Mouse (Mus musculus): ENCODE results near the gene Lsp1. TPM values are rescaled to one million over a fixed set of nuclear protein-coding genes. Genes with fewer than 3 reads are reported as not detected.

Lsp1 gene
- 0.87 TPM for polyA plus RNA-seq (2014; fragmentation: Illumina TruSeq; extraction: RNeasy Lipid Tissue Mini Kit (QIAGEN cat#74804); ENCODE audit: low read depth, low replicate concordance)

DNA sequence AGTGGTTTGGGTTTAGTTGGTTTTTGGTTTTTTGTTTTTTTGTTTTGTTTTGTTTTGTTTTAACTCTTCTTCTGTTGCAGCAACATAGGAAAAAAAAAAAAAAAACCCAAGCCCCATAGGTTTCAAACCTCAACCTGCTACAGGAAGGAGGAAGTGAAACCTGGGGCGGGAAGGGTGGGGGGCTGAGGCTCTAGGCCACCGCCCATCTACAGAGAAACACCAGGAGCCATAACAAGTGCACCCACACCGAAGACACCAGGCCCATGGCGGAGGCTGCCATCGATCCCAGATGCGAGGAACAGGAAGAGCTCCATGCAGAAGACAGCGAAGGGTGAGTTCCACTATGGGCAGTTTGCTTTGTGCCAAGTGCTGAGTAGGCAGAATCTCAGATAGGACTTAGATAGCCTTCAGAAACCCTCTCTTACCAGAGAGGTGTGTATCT lies at the start of gene Lsp1:
TSS of gene Lsp1 (plus strand) at position 174 of the 442 bp plus-strand sequence.

DNA sequence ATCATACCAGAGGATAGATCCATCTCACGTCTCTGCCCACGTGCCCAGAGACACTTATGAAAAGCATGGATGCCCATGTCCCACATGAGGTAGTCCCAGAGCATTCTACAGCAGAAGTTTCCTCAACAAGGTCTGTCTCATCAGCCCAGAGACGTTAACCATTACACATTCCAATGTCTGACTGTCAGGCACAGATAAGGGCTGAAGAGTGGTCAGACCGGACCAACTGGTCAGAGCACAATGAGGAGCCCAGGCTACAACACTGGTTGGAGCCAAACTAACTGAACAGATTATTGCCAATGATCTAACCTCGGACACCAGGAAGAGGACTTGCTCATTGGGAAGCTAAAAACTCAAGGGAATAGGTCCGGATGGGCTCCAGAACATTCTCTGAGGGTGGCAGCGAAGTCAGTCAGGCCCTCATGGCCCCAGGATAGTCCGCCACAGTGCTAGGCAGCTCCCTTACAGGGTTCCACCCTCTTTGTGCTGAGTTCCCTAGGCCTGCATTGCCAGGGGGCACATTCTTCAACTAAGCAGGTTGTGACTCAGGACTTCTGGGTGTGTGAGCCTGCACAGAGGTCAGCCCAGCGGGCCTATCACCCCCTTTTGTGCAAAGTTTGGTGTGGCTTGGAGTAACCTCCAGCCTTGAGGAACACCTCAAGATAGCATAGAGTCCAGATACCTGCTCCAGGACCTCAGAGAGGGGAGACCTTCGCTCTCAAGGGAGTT lies 26.3 kb upstream of the Lsp1 start, which contains the start of gene Syt8:
TSS of gene Syt8 (plus strand) at position 714 of the 729 bp plus-strand sequence.

DNA sequence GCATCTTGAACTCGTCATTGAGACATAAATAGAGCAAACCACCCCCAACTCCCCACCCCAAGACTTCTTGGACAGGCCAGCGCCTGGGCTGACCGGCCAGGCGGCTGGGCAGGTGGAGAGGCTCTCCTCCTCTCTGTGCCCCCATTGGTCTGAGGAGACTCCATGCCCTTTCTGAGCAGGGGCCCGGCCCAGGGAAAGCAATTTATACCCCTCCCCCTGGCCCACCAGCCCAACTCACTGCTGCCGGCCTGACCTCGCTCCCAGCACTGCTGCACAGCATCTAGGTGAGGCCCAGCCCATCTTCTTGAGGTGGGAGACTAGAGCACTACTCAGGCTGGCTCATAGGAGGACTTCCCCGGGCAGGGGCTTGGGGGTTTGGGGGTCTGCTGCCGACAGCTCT lies 19.0 kb upstream of the Lsp1 start, which contains the start of gene Tnni2:
TSS of gene Tnni2 (plus strand) at position 224 of the 400 bp plus-strand sequence.

DNA sequence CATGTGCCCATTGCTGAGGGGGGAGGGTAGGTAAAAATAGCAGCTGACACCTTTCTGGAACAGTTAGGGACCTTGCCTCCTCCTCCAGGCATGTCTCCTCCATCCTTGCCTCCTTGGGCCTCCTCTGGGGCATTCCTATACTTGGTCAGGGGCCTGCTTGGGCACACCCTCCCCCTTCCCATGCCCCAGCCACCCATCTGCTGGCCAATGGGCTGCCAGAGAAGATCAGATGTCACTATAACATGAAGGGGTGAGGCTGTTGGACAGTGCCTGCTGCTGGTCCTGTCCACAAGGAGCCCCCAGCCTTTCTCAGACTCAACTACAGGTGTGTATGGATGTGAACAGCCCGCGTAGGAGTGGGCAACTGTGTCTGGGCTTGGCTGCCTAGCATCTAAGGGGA lies 38.0 kb downstream of the Lsp1 start, which contains the start of gene Tnnt3:
TSS of gene Tnnt3 (plus strand) at position 262 of the 400 bp plus-strand sequence.

DNA sequence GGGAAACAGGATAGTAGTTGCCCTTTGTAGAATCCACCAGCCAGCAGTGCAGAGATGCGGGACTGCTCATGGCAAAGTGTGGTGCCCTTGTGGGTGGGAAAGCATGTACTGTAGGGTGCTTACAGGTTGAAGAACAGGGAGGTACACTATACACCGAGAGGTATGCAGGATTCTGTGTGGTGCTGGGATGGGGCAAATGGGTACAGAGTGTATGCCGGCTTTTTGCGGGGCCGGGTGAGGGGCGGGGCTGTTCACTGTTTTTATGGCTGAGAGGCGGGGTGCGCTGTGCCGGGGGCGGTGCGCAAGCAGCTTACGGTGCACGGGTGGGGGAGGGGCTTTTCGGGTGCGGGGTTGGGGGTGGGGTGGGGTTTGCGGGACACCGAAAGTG lies 72.1 kb downstream of the Lsp1 start, which contains the start of gene Mrpl23:
TSS of gene Mrpl23 (plus strand) at position 16 of the 388 bp plus-strand sequence.

Other genes starting within 250 kb of the Lsp1 start
- gene Gm7579, start 248.9 kb upstream of the Lsp1 start, polyA plus RNA-seq (2014; fragmentation: Illumina TruSeq; extraction: RNeasy Lipid Tissue Mini Kit (QIAGEN cat#74804); ENCODE audit: low read depth, low replicate concordance), result not detected
- not detected for gene Krtap5-5, start 230.8 kb upstream of the Lsp1 start, polyA plus RNA-seq (2014; fragmentation: Illumina TruSeq; extraction: RNeasy Lipid Tissue Mini Kit (QIAGEN cat#74804); ENCODE audit: low read depth, low replicate concordance)
- not detected for gene Gm40460, start 219.7 kb upstream of the Lsp1 start, polyA plus RNA-seq (2014; fragmentation: Illumina TruSeq; extraction: RNeasy Lipid Tissue Mini Kit (QIAGEN cat#74804); ENCODE audit: low read depth, low replicate concordance)
- gene Gm2431, start 202.5 kb upstream of the Lsp1 start, polyA plus RNA-seq (2014; fragmentation: Illumina TruSeq; extraction: RNeasy Lipid Tissue Mini Kit (QIAGEN cat#74804); ENCODE audit: low read depth, low replicate concordance), result not detected
- gene Gm4559, start 186.4 kb upstream of the Lsp1 start, polyA plus RNA-seq (2014; fragmentation: Illumina TruSeq; extraction: RNeasy Lipid Tissue Mini Kit (QIAGEN cat#74804); ENCODE audit: low read depth, low replicate concordance), result not detected
- not detected for gene Krtap5-1, start 163.7 kb upstream of the Lsp1 start, polyA plus RNA-seq (2014; fragmentation: Illumina TruSeq; extraction: RNeasy Lipid Tissue Mini Kit (QIAGEN cat#74804); ENCODE audit: low read depth, low replicate concordance)
- gene Krtap5-4, start 157.3 kb upstream of the Lsp1 start, polyA plus RNA-seq (2014; fragmentation: Illumina TruSeq; extraction: RNeasy Lipid Tissue Mini Kit (QIAGEN cat#74804); ENCODE audit: low read depth, low replicate concordance), result not detected
- gene Ifitm10, start 87.1 kb upstream of the Lsp1 start, polyA plus RNA-seq (2014; fragmentation: Illumina TruSeq; extraction: RNeasy Lipid Tissue Mini Kit (QIAGEN cat#74804); ENCODE audit: low read depth, low replicate concordance), result not detected
- gene Gm49369, start 78.1 kb upstream of the Lsp1 start, polyA plus RNA-seq (2014; fragmentation: Illumina TruSeq; extraction: RNeasy Lipid Tissue Mini Kit (QIAGEN cat#74804); ENCODE audit: low read depth, low replicate concordance), result 19.5 TPM
- gene Ctsd, start 72.8 kb upstream of the Lsp1 start, polyA plus RNA-seq (2014; fragmentation: Illumina TruSeq; extraction: RNeasy Lipid Tissue Mini Kit (QIAGEN cat#74804); ENCODE audit: low read depth, low replicate concordance), result 59.5 TPM
- gene Syt8, start 26.0 kb upstream of the Lsp1 start, polyA plus RNA-seq (2014; fragmentation: Illumina TruSeq; extraction: RNeasy Lipid Tissue Mini Kit (QIAGEN cat#74804); ENCODE audit: low read depth, low replicate concordance), result not detected
- gene Tnni2, start 19.0 kb upstream of the Lsp1 start, polyA plus RNA-seq (2014; fragmentation: Illumina TruSeq; extraction: RNeasy Lipid Tissue Mini Kit (QIAGEN cat#74804); ENCODE audit: low read depth, low replicate concordance), result not detected
- not detected for gene Tnnt3, start 38.0 kb downstream of the Lsp1 start, polyA plus RNA-seq (2014; fragmentation: Illumina TruSeq; extraction: RNeasy Lipid Tissue Mini Kit (QIAGEN cat#74804); ENCODE audit: low read depth, low replicate concordance)
- gene Mrpl23, start 71.9 kb downstream of the Lsp1 start, polyA plus RNA-seq (2014; fragmentation: Illumina TruSeq; extraction: RNeasy Lipid Tissue Mini Kit (QIAGEN cat#74804); ENCODE audit: low read depth, low replicate concordance), result 6.3 TPM
- 0.19 TPM for gene Igf2, start 206.0 kb downstream of the Lsp1 start, polyA plus RNA-seq (2014; fragmentation: Illumina TruSeq; extraction: RNeasy Lipid Tissue Mini Kit (QIAGEN cat#74804); ENCODE audit: low read depth, low replicate concordance)
- not detected for gene Gm49394, start 209.1 kb downstream of the Lsp1 start, polyA plus RNA-seq (2014; fragmentation: Illumina TruSeq; extraction: RNeasy Lipid Tissue Mini Kit (QIAGEN cat#74804); ENCODE audit: low read depth, low replicate concordance)

Measured in liver, adult 10 weeks (tissue).